Mouse (Mus musculus): ENCODE results near the gene BC048562. TPM values are rescaled to one million over a fixed set of nuclear protein-coding genes. Genes with fewer than 3 reads are reported as not detected.

The BC048562 gene
- polyA plus RNA-seq, 1 experiment from 2014 or later: not detected

DNA sequence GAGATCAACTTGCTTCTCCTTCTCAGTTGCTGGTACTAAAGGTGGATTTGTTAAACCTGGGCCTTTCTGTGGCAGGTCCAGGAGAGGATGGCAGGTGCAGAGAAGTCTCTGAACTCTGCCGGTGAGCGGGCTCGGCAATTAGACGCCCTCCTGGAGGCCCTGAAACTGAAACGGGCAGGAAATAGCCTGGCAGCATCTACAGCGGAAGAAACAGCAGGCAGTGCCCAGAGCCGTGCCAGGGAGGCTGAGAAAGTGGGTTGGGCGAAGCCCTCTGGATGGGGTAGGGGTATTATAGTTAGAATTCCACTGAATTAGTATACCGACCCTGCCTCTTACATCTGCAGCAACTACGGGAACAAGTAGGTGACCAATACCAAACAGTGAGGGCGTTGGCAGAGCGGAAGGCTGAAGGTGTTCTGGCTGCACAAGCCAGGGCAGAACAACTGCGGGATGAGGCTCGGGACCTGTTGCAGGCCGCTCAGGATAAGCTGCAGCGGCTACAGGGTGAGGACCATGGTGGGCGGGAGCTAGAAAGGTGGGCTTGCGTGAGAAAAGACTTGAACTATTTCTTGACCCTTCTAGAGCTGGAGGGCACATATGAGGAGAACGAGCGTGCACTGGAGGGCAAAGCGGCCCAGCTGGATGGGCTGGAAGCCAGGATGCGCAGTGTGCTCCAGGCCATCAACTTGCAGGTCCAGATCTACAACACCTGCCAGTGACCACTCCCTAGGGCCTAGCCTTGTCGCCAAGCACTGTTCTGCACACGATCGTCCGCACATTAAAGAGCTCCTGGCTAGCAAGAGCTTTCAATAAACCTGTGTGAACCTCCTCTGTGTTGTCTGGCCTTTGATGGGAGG is 53.6 kb downstream of the BC048562 start:
- Histone ChIP-seq H3K4me3 (replicated peaks; ENCODE audit: low read length) (peak overlapping the region; percentile 97), H3K27ac (ENCODE audit: low read length) (peak overlapping the region; percentile 99), H3K4me2 (ENCODE audit: low read depth, low read length) (peak overlapping the region; percentile 75), H3K36me3 (ENCODE audit: control insufficient read depth, insufficient read depth, low read length) (peaks cover 50% of the 10 kb centered on the region), H3K9ac (ENCODE audit: low read length) (peak overlapping the region; percentile 95), H3K4me1 (ENCODE audit: control insufficient read depth, insufficient read depth, low read length) (peaks cover 18% of the 10 kb centered on the region), H3K27me3 (ENCODE audit: control insufficient read depth, insufficient read depth, low read length) (no peaks in the 10 kb centered on the region), H3K9me3 (replicated peaks; ENCODE audit: control insufficient read depth, low read length) (no peaks in the 10 kb centered on the region)
- ATAC-seq (ENCODE audit: insufficient read depth, low FRiP score): no peak
- 57% methylated on average over 26 of the region's 26 CpGs for WGBS

DNA sequence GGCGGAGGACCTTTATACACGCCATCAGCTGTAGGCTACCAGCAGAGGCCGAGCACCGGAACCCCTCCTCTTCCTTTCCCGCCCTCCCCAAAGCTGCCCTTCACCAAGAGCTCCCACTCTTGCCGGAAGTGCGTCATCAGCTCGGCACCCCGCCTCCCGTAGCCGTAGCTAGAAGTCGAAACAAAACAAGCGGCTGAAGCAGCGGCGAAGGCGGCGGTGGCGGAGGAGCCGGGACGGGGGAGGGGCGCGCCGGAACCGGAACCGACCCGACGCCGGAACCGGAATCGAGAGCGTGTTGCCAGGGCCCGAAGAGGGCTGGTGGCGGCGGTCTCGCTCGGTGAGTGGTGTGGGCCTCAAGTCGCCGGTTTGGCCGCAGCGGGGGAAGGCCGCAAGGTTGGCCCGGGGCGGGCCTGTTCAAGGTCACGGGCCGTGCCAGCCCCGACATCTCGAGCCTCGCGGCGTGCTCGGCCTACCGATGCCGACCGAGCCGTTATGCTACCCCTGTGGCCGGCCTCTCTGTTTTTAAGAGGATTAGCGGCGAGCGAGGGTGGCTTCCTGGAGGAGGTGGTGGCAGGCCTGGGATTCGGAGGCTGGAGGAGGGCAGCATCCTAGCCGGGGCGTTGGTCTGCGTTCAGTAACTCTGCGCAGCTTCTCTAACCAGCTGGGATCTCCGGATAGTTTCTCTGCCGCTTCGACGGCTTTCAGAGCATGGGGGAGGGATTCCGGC is 54.4 kb downstream of the BC048562 start, which contains the start of gene Usp19:
Usp19 (plus strand) TSS at position 44 of the 727 bp plus-strand sequence.
- peaks cover 18% of the 10 kb centered on the region for H3K4me1 ChIP-seq (ENCODE audit: control insufficient read depth, insufficient read depth, low read length)
- peaks cover 47% of the 10 kb centered on the region for H3K36me3 ChIP-seq (ENCODE audit: control insufficient read depth, insufficient read depth, low read length)
- under 1% methylated on average over 69 of the region's 69 CpGs for WGBS
- H3K27me3 ChIP-seq (ENCODE audit: control insufficient read depth, insufficient read depth, low read length): no peaks in the 10 kb centered on the region
- peak within 1 kb of the TSS; percentile 75 for H3K4me2 ChIP-seq (ENCODE audit: low read depth, low read length)
- no peaks in the 10 kb centered on the region for H3K9me3 ChIP-seq (replicated peaks; ENCODE audit: control insufficient read depth, low read length)
- peak within 1 kb of the TSS; percentile 97 for H3K4me3 ChIP-seq (replicated peaks; ENCODE audit: low read length)
- ATAC-seq (ENCODE audit: insufficient read depth, low FRiP score): peak; percentile 95
- peak within 1 kb of the TSS; percentile 99 for H3K27ac ChIP-seq (ENCODE audit: low read length)
- peak within 1 kb of the TSS; percentile 95 for H3K9ac ChIP-seq (ENCODE audit: low read length)

DNA sequence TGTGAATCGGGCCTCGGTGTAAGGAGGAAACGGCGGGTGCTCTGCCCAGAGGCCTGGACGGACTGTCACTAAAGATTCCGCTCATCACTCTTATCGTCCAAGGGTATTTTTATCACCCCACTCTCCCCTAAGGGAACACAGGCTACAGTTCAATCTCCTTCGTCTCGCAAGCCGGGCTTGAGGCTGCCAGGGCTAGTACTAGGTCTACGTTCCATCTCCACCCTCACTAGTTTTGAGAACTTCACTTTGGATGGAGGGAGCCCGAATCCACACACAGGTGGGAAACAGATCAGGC is 55.0 kb downstream of the BC048562 start:
- Histone ChIP-seq H3K4me1 (ENCODE audit: control insufficient read depth, insufficient read depth, low read length) (peaks cover 18% of the 10 kb centered on the region), H3K36me3 (ENCODE audit: control insufficient read depth, insufficient read depth, low read length) (peaks cover 45% of the 10 kb centered on the region), H3K27ac (ENCODE audit: low read length) (peak overlapping the region; percentile 99), H3K27me3 (ENCODE audit: control insufficient read depth, insufficient read depth, low read length) (no peaks in the 10 kb centered on the region), H3K4me3 (replicated peaks; ENCODE audit: low read length) (peak overlapping the region; percentile 97), H3K4me2 (ENCODE audit: low read depth, low read length) (peak overlapping the region; percentile 75), H3K9me3 (replicated peaks; ENCODE audit: control insufficient read depth, low read length) (no peaks in the 10 kb centered on the region), H3K9ac (ENCODE audit: low read length) (peak overlapping the region; percentile 95)
- WGBS: 3% methylated on average over 12 of the region's 12 CpGs
- no peak for ATAC-seq (ENCODE audit: insufficient read depth, low FRiP score)

DNA sequence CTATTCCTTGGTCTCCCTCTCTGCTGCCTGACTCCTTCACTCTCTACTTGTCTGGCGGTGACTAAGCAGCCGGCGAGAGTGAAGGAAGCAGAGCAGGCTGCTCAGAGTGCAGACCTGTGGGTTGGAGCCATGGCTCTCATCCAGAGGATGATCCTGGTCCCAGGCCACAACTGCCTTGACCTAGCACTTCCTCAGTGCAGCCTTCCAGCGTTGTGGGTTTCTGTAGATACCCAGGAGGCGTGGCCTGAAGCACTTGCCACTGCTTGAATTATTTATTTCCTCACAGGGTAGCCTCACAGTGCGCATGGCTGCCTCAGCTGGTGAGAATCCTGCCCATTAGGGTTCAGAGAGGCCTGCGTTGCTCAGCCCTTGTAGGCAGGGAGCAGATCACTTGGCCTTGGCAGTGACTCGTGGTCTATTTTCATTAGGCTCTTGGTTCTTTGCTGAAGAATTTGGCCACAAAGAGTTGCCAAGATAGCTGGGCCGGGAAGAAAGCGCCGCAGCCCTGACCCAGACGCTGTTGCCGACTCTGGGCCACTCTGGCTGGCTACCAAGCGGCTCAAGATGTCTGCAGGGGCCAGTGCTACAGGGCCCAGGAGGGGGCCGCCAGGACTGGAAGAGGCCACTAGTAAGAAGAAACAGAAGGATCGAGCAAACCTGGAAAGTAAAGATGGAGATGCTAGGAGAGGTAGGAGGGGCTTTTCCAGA is 55.9 kb downstream of the BC048562 start:
- Histone ChIP-seq H3K9me3 (replicated peaks; ENCODE audit: control insufficient read depth, low read length) (no peaks in the 10 kb centered on the region), H3K4me3 (replicated peaks; ENCODE audit: low read length) (peak overlapping the region; percentile 97), H3K9ac (ENCODE audit: low read length) (peak overlapping the region; percentile 95), H3K4me2 (ENCODE audit: low read depth, low read length) (peak overlapping the region; percentile 75), H3K36me3 (ENCODE audit: control insufficient read depth, insufficient read depth, low read length) (peaks cover 41% of the 10 kb centered on the region), H3K27me3 (ENCODE audit: control insufficient read depth, insufficient read depth, low read length) (no peaks in the 10 kb centered on the region), H3K27ac (ENCODE audit: low read length) (peak overlapping the region; percentile 14; the same call in 1 of the 2 replicates), H3K4me1 (ENCODE audit: control insufficient read depth, insufficient read depth, low read length) (peaks cover 18% of the 10 kb centered on the region)
- 75% methylated on average over 16 of the region's 16 CpGs for WGBS
- ATAC-seq (ENCODE audit: insufficient read depth, low FRiP score): no peak

DNA sequence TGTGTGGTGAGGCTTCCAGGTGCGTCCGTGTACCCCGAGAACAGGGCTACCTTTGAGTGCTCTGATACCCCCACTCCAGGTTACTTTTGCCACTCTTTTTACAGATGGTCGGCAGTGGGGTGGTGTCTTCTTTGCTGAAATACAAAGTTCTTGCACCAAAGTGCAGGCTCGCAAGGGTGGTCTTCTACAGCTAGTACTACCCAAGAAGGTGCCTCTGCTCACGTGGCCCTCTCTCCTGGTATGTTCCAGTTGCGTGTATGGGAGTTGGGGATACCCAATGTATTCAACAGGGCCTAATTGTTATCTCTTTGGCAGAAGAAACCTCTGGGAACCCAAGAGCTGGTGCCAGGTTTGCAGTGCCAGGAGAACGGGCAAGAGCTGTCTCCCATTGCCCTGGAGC is 57.0 kb downstream of the BC048562 start:
- no peaks in the 10 kb centered on the region for H3K27me3 ChIP-seq (ENCODE audit: control insufficient read depth, insufficient read depth, low read length)
- H3K4me3 ChIP-seq (replicated peaks; ENCODE audit: low read length): no peak overlapping the region
- H3K9me3 ChIP-seq (replicated peaks; ENCODE audit: control insufficient read depth, low read length): no peaks in the 10 kb centered on the region
- no peak overlapping the region for H3K9ac ChIP-seq (ENCODE audit: low read length)
- H3K4me2 ChIP-seq (ENCODE audit: low read depth, low read length): no peak overlapping the region
- H3K4me1 ChIP-seq (ENCODE audit: control insufficient read depth, insufficient read depth, low read length): peaks cover 18% of the 10 kb centered on the region
- H3K27ac ChIP-seq (ENCODE audit: low read length): no peak overlapping the region
- H3K36me3 ChIP-seq (ENCODE audit: control insufficient read depth, insufficient read depth, low read length): peaks cover 41% of the 10 kb centered on the region
- no peak for ATAC-seq (ENCODE audit: insufficient read depth, low FRiP score)
- WGBS: 95% methylated on average over 8 of the region's 8 CpGs

DNA sequence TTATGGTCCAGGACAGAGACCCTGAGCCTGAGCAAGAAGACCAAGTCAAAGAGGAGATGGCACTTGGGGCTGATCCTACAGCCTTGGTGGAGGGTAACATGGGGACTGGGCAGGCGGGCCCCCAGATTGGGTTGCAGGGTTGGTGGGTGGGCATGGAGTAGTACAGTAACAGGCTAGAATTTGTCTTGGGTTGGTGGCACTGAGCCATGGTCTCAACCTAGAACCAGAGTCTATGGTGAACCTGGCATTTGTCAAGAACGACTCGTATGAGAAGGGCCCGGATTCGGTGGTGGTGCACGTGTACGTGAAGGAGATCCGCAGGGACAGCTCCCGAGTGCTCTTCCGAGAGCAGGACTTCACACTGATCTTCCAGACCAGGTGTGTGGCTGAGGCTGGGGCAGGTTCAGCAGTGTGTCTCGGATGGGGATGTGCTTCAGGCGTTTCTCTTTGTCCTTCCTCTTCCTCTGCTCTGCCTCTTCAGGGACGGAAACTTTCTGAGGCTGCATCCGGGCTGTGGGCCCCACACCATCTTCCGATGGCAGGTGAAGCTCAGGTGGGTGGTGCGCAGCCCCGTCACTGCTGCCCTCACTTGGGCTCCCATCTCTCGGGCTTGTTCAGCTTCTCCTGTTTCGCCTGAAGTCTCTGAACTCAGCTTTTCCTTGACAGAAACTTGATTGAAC is 58.0 kb downstream of the BC048562 start:
- peaks cover 18% of the 10 kb centered on the region for H3K4me1 ChIP-seq (ENCODE audit: control insufficient read depth, insufficient read depth, low read length)
- H3K9me3 ChIP-seq (replicated peaks; ENCODE audit: control insufficient read depth, low read length): no peaks in the 10 kb centered on the region
- peaks cover 43% of the 10 kb centered on the region for H3K36me3 ChIP-seq (ENCODE audit: control insufficient read depth, insufficient read depth, low read length)
- no peak overlapping the region for H3K9ac ChIP-seq (ENCODE audit: low read length)
- no peak overlapping the region for H3K27ac ChIP-seq (ENCODE audit: low read length)
- no peaks in the 10 kb centered on the region for H3K27me3 ChIP-seq (ENCODE audit: control insufficient read depth, insufficient read depth, low read length)
- no peak overlapping the region for H3K4me2 ChIP-seq (ENCODE audit: low read depth, low read length)
- 93% methylated on average over 19 of the region's 19 CpGs for WGBS
- no peak for ATAC-seq (ENCODE audit: insufficient read depth, low FRiP score)
- no peak overlapping the region for H3K4me3 ChIP-seq (replicated peaks; ENCODE audit: low read length)

DNA sequence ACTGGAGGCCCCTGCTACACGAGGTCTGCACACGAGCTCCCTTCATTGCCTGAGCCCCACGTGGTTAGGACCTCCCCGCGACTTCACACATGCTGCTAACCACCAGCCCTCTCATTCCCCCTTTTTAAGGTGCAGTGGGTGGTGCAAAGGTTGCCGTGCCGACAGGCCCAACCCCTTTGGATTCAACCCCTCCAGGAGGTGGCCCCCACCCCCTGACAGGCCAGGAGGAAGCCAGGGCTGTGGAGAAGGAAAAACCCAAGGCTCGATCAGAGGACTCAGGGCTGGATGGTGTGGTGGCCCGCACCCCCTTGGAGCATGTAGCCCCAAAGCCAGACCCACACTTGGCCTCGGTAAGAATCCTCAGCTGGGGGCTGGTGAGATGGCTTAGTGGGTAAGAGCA is 58.6 kb downstream of the BC048562 start:
- peaks cover 18% of the 10 kb centered on the region for H3K4me1 ChIP-seq (ENCODE audit: control insufficient read depth, insufficient read depth, low read length)
- ATAC-seq (ENCODE audit: insufficient read depth, low FRiP score): no peak
- no peak overlapping the region for H3K4me3 ChIP-seq (replicated peaks; ENCODE audit: low read length)
- no peak overlapping the region for H3K9ac ChIP-seq (ENCODE audit: low read length)
- no peaks in the 10 kb centered on the region for H3K27me3 ChIP-seq (ENCODE audit: control insufficient read depth, insufficient read depth, low read length)
- H3K9me3 ChIP-seq (replicated peaks; ENCODE audit: control insufficient read depth, low read length): no peaks in the 10 kb centered on the region
- H3K27ac ChIP-seq (ENCODE audit: low read length): no peak overlapping the region
- 75% methylated on average over 10 of the region's 10 CpGs for WGBS
- no peak overlapping the region for H3K4me2 ChIP-seq (ENCODE audit: low read depth, low read length)
- peaks cover 49% of the 10 kb centered on the region for H3K36me3 ChIP-seq (ENCODE audit: control insufficient read depth, insufficient read depth, low read length)
